Mouse (Mus musculus) testis, postnatal 10 days (tissue): ENCODE measurements around the gene Cc2d2b.

Source experiments
- DNase-seq: peaks from one replicate; pipeline ENCODE4 v3.0.0; 2021; ENCODE audit warnings: low spot score

The Cc2d2b gene

GRCm38 (mm10) chr19:40748559-40748958, at the start of gene Cc2d2b:
TSS of gene Cc2d2b (plus strand) at chr19:40748753.
- DNase-seq, result no peak

- DNase-seq, result no peak
Measured at GRCm38 (mm10) chr19:40699816-40700215, 48.7 kb upstream of the Cc2d2b start.

- no peak for DNase-seq
Measured at GRCm38 (mm10) chr19:40702406-40702805, 46.1 kb upstream of the Cc2d2b start.

- no peak for DNase-seq
Measured at GRCm38 (mm10) chr19:40712889-40713628, 35.5 kb upstream of the Cc2d2b start.

- DNase-seq, result no peak
Measured at GRCm38 (mm10) chr19:40714700-40715099, 33.9 kb upstream of the Cc2d2b start.

GRCm38 (mm10) chr19:40716981-40717380, 31.6 kb upstream of the Cc2d2b start:
- DNase-seq, result no peak

- no peak for DNase-seq
Measured at GRCm38 (mm10) chr19:40719439-40720105, 29.0 kb upstream of the Cc2d2b start.

- DNase-seq, result no peak
Measured at GRCm38 (mm10) chr19:40720381-40720780, 28.2 kb upstream of the Cc2d2b start.

- peak; percentile 77 for DNase-seq
Measured at GRCm38 (mm10) chr19:40722137-40723038, 26.2 kb upstream of the Cc2d2b start.

- DNase-seq, result no peak
Measured at GRCm38 (mm10) chr19:40723516-40723915, 25.0 kb upstream of the Cc2d2b start.

- DNase-seq, result no peak
Measured at GRCm38 (mm10) chr19:40726148-40726547, 22.4 kb upstream of the Cc2d2b start.

- no peak for DNase-seq
Measured at GRCm38 (mm10) chr19:40726614-40727013, 21.9 kb upstream of the Cc2d2b start.

GRCm38 (mm10) chr19:40728213-40728612, 20.3 kb upstream of the Cc2d2b start:
- no peak for DNase-seq

- no peak for DNase-seq
Measured at GRCm38 (mm10) chr19:40728732-40729420, 19.7 kb upstream of the Cc2d2b start.

GRCm38 (mm10) chr19:40733409-40733808, 15.1 kb upstream of the Cc2d2b start:
- no peak for DNase-seq

- no peak for DNase-seq
Measured at GRCm38 (mm10) chr19:40733849-40734248, 14.7 kb upstream of the Cc2d2b start.

GRCm38 (mm10) chr19:40736680-40737512, 11.7 kb upstream of the Cc2d2b start:
- DNase-seq, result peak; percentile 87

GRCm38 (mm10) chr19:40737613-40738012, 10.9 kb upstream of the Cc2d2b start:
- DNase-seq, result no peak

- DNase-seq, result no peak
Measured at GRCm38 (mm10) chr19:40738683-40739324, 9.7 kb upstream of the Cc2d2b start.

- no peak for DNase-seq
Measured at GRCm38 (mm10) chr19:40746603-40747002, 1.9 kb upstream of the Cc2d2b start.
